Mouse (Mus musculus): ENCODE results near the gene Kdelr1. TPM values are rescaled to one million over a fixed set of nuclear protein-coding genes. Genes with fewer than 3 reads are reported as not detected.

Kdelr1 gene
- polyA plus RNA-seq (2014; fragmentation: Illumina TruSeq; extraction: RNeasy Lipid Tissue Mini Kit (QIAGEN cat#74804); ENCODE audit: low read depth, low replicate concordance) = 84.8 TPM

DNA sequence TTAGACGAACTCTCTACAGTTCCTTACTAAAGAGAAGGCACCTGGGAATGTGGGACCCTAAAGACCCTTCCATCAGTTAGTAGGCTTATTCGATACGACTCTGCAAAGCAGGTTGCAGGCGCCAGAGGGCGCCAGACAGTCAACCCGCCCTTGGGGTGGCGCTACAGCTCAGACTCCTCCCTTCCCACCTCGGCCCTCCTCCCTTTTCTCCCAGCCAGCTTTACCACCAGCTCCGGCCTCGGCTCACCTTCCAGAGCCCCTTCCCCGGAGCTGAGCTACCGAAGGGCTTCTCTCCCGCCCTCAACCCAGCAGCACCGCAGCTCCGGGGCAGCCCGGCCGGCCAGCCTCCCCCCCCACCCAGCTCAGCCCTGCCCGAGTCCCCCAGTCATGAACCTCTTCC, at the start of gene Kdelr1:
TSS of gene Kdelr1 (plus strand) at position 149 of the 400 bp plus-strand sequence.

GRCm38 (mm10) chr7:45824598-45824997, 48.0 kb upstream of the Kdelr1 start, which contains the start of gene Kcnj14:
Gene Kcnj14, minus strand, starts transcription at chr7:45824782.

GRCm38 (mm10) chr7:45830427-45831127, 42.0 kb upstream of the Kdelr1 start, which contains the start of gene Grwd1:
Gene Grwd1, minus strand, starts transcription at chr7:45830944.

DNA sequence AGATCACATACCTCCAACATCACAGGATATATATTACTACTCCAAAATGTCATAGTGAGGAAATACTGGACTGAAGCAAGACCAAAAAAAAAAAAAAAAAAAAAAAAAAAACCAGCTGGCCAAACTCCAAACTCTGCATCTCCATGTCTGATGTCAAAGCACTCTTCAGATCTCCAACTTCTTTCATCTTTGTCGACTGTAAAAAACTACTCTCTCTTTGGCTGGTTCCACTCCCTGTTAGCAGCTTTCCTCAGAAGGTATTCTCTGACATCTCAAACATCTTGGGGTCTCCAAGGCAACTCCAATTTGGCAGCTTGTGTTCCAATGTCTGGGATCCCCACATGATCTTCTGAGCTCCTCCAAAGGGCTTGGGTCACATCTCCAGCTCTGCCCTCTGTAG, 5.7 kb downstream of the Kdelr1 start, which contains the start of gene Grin2d:
TSS of gene Grin2d (minus strand) at position 101 of the 400 bp plus-strand sequence.

GRCm38 (mm10) chr7:45896517-45897257, 24.1 kb downstream of the Kdelr1 start, which contains the start of the genes Syngr4 and Tmem143:
Gene Syngr4, minus strand, starts transcription at chr7:45896714.
Gene Tmem143, plus strand, starts transcription at chr7:45896941.

DNA sequence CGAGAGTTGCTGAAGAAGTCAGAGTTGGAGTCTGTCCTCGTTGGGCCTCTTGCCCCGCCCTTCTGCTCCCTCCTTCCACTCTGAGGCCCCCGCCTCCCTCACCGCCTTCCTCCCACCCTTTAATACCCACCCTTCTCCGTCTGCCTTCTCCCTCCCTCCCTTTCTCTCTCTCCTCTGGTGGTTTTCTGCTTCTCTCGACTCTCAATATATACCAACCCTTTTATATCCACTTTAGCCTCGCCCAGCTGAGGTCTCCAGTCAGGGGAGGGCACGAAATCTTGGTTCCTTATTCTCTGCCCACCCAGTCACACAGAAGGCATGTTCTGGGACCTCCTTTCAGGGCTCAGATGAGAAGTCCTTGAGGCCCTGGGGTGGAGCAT, 48.7 kb downstream of the Kdelr1 start, which contains the start of gene Emp3:
TSS of gene Emp3 (minus strand) at position 163 of the 380 bp plus-strand sequence.

DNA sequence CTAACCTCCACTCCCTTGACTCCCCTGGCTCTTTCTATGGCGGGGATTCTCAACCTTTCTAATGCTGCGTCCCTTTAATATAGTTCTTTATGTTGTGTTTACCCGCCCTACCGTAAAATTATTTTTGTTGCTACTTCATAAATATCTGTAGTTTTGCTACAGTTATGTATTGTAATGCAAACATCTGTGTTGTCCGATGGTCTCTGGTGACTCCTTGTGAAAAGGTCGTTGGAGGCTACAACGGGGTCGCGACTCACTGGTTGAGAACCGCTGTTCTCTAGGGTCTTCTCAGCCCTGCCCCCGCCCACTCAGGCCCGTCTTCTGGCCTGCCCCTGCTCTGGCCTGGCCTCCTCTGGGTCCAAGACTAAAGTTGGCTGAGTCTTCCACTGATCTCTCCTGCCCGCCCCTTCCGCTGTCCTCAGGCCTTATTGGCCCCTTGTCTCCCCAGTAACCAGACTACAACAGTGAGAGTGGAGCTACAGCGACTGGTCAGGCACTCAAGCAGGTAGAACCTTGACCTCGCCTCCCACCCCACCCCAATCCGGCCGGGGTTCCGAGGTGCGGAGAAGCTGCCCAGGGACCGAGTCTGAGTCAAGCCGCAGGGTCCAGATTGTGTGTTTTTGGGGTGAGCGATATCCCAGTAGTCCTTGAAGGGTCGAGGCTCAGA, 51.3 kb downstream of the Kdelr1 start, which contains the start of gene Ccdc114:
TSS of gene Ccdc114 (plus strand) at position 311 of the 667 bp plus-strand sequence.

Other genes with a start within 250 kb of the Kdelr1 start
- 0.23 TPM for gene Rasip1, start 245.3 kb upstream of the Kdelr1 start, polyA plus RNA-seq (2014; fragmentation: Illumina TruSeq; extraction: RNeasy Lipid Tissue Mini Kit (QIAGEN cat#74804); ENCODE audit: low read depth, low replicate concordance)
- gene Mamstr, start 232.8 kb upstream of the Kdelr1 start, polyA plus RNA-seq (2014; fragmentation: Illumina TruSeq; extraction: RNeasy Lipid Tissue Mini Kit (QIAGEN cat#74804); ENCODE audit: low read depth, low replicate concordance) = 0.17 TPM
- gene Fut2, start 206.4 kb upstream of the Kdelr1 start, polyA plus RNA-seq (2014; fragmentation: Illumina TruSeq; extraction: RNeasy Lipid Tissue Mini Kit (QIAGEN cat#74804); ENCODE audit: low read depth, low replicate concordance) = not detected
- not detected for gene Ntn5, start 188.8 kb upstream of the Kdelr1 start, polyA plus RNA-seq (2014; fragmentation: Illumina TruSeq; extraction: RNeasy Lipid Tissue Mini Kit (QIAGEN cat#74804); ENCODE audit: low read depth, low replicate concordance)
- not detected for gene Sec1, start 178.4 kb upstream of the Kdelr1 start, polyA plus RNA-seq (2014; fragmentation: Illumina TruSeq; extraction: RNeasy Lipid Tissue Mini Kit (QIAGEN cat#74804); ENCODE audit: low read depth, low replicate concordance)
- 0.93 TPM for gene Car11, start 172.9 kb upstream of the Kdelr1 start, polyA plus RNA-seq (2014; fragmentation: Illumina TruSeq; extraction: RNeasy Lipid Tissue Mini Kit (QIAGEN cat#74804); ENCODE audit: low read depth, low replicate concordance)
- gene Dbp, start 167.7 kb upstream of the Kdelr1 start, polyA plus RNA-seq (2014; fragmentation: Illumina TruSeq; extraction: RNeasy Lipid Tissue Mini Kit (QIAGEN cat#74804); ENCODE audit: low read depth, low replicate concordance) = 9.2 TPM
- gene Rpl18, start 157.3 kb upstream of the Kdelr1 start, polyA plus RNA-seq (2014; fragmentation: Illumina TruSeq; extraction: RNeasy Lipid Tissue Mini Kit (QIAGEN cat#74804); ENCODE audit: low read depth, low replicate concordance) = not detected
- gene Sphk2, start 154.8 kb upstream of the Kdelr1 start, polyA plus RNA-seq (2014; fragmentation: Illumina TruSeq; extraction: RNeasy Lipid Tissue Mini Kit (QIAGEN cat#74804); ENCODE audit: low read depth, low replicate concordance) = 0.82 TPM
- not detected for gene Fam83e, start 151.6 kb upstream of the Kdelr1 start, polyA plus RNA-seq (2014; fragmentation: Illumina TruSeq; extraction: RNeasy Lipid Tissue Mini Kit (QIAGEN cat#74804); ENCODE audit: low read depth, low replicate concordance)
- not detected for gene Spaca4, start 147.0 kb upstream of the Kdelr1 start, polyA plus RNA-seq (2014; fragmentation: Illumina TruSeq; extraction: RNeasy Lipid Tissue Mini Kit (QIAGEN cat#74804); ENCODE audit: low read depth, low replicate concordance)
- gene Lmtk3, start 89.0 kb upstream of the Kdelr1 start, polyA plus RNA-seq (2014; fragmentation: Illumina TruSeq; extraction: RNeasy Lipid Tissue Mini Kit (QIAGEN cat#74804); ENCODE audit: low read depth, low replicate concordance) = not detected
- not detected for gene Sult2b1, start 88.1 kb upstream of the Kdelr1 start, polyA plus RNA-seq (2014; fragmentation: Illumina TruSeq; extraction: RNeasy Lipid Tissue Mini Kit (QIAGEN cat#74804); ENCODE audit: low read depth, low replicate concordance)
- gene Cyth2, start 58.2 kb upstream of the Kdelr1 start, polyA plus RNA-seq (2014; fragmentation: Illumina TruSeq; extraction: RNeasy Lipid Tissue Mini Kit (QIAGEN cat#74804); ENCODE audit: low read depth, low replicate concordance) = 25.3 TPM
- not detected for gene Kcnj14, start 48.0 kb upstream of the Kdelr1 start, polyA plus RNA-seq (2014; fragmentation: Illumina TruSeq; extraction: RNeasy Lipid Tissue Mini Kit (QIAGEN cat#74804); ENCODE audit: low read depth, low replicate concordance)
- gene Grwd1, start 41.8 kb upstream of the Kdelr1 start, polyA plus RNA-seq (2014; fragmentation: Illumina TruSeq; extraction: RNeasy Lipid Tissue Mini Kit (QIAGEN cat#74804); ENCODE audit: low read depth, low replicate concordance) = 1.9 TPM
- gene Grin2d, start 5.6 kb downstream of the Kdelr1 start, polyA plus RNA-seq (2014; fragmentation: Illumina TruSeq; extraction: RNeasy Lipid Tissue Mini Kit (QIAGEN cat#74804); ENCODE audit: low read depth, low replicate concordance) = not detected
- gene Syngr4, start 23.9 kb downstream of the Kdelr1 start, polyA plus RNA-seq (2014; fragmentation: Illumina TruSeq; extraction: RNeasy Lipid Tissue Mini Kit (QIAGEN cat#74804); ENCODE audit: low read depth, low replicate concordance) = not detected
- gene Tmem143, start 24.2 kb downstream of the Kdelr1 start, polyA plus RNA-seq (2014; fragmentation: Illumina TruSeq; extraction: RNeasy Lipid Tissue Mini Kit (QIAGEN cat#74804); ENCODE audit: low read depth, low replicate concordance) = 4.7 TPM
- gene Emp3, start 48.6 kb downstream of the Kdelr1 start, polyA plus RNA-seq (2014; fragmentation: Illumina TruSeq; extraction: RNeasy Lipid Tissue Mini Kit (QIAGEN cat#74804); ENCODE audit: low read depth, low replicate concordance) = 15.2 TPM
- 3.8 TPM for gene Ccdc114, start 51.3 kb downstream of the Kdelr1 start, polyA plus RNA-seq (2014; fragmentation: Illumina TruSeq; extraction: RNeasy Lipid Tissue Mini Kit (QIAGEN cat#74804); ENCODE audit: low read depth, low replicate concordance)
- gene Abcc6, start 157.5 kb downstream of the Kdelr1 start, polyA plus RNA-seq (2014; fragmentation: Illumina TruSeq; extraction: RNeasy Lipid Tissue Mini Kit (QIAGEN cat#74804); ENCODE audit: low read depth, low replicate concordance) = not detected
- 5.0 TPM for gene Nomo1, start 160.9 kb downstream of the Kdelr1 start, polyA plus RNA-seq (2014; fragmentation: Illumina TruSeq; extraction: RNeasy Lipid Tissue Mini Kit (QIAGEN cat#74804); ENCODE audit: low read depth, low replicate concordance)
- gene Kcnj11, start 228.0 kb downstream of the Kdelr1 start, polyA plus RNA-seq (2014; fragmentation: Illumina TruSeq; extraction: RNeasy Lipid Tissue Mini Kit (QIAGEN cat#74804); ENCODE audit: low read depth, low replicate concordance) = not detected

Data from adrenal gland, adult 10 weeks (tissue).